Mouse (Mus musculus): ENCODE data around the gene Ahctf1.

- no peak for TF ChIP-seq CTCF (IDR thresholded peaks at IDR 0.05; ENCODE audit: low read depth, low read length)
- no peak for TF ChIP-seq POLR2AphosphoS5 (IDR thresholded peaks at IDR 0.05; ENCODE audit: insufficient replicate concordance, low read depth, low read length)
- TF ChIP-seq GATA1 (IDR thresholded peaks at IDR 0.05; ENCODE audit: borderline replicate concordance, low read length), result no peak
- TF ChIP-seq TAL1 (conservative IDR thresholded peaks at IDR 0.05; ENCODE audit: low read depth, low read length), result no peak
Measured at GRCm38 (mm10) chr1:179705154-179705553, 98.3 kb downstream of the Ahctf1 start.
